Mouse (Mus musculus) hematopoietic stem cell, adult 5-6 weeks (primary cell): ENCODE measurements around the gene Elp4. TPM values are rescaled to one million over a fixed set of nuclear protein-coding genes. Genes with fewer than 3 reads are reported as not detected.

ENCODE experiments used
- ATAC-seq, 2 experiments: fragments of 125-278 bp in 1 of 2; replicated peaks in 1 of 2; 2 replicates each; pipeline ENCODE4 v1.8.0; 2016 to 2017; ENCODE audit warnings: inconsistent platforms in 2 of 2, mild to moderate bottlenecking in 2 of 2, moderate number of reproducible peaks in 2 of 2, low read depth in 1 of 2, moderate TSS enrichment in 1 of 2; ENCODE audit not compliant: low FRiP score in 2 of 2, poor library complexity in 2 of 2, severe bottlenecking in 2 of 2, insufficient read depth in 1 of 2, low TSS enrichment in 1 of 2
- total RNA-seq: library from RNA; stranded (forward); fragments of 172-1452, 232-1000 nt; gene quantifications from 2 replicates; pipeline ENCODE4 v1.2.3, GENCODE M21; 2017

Elp4 gene
- total RNA-seq, 1 experiment from 2014 or later: 17.5 TPM

DNA sequence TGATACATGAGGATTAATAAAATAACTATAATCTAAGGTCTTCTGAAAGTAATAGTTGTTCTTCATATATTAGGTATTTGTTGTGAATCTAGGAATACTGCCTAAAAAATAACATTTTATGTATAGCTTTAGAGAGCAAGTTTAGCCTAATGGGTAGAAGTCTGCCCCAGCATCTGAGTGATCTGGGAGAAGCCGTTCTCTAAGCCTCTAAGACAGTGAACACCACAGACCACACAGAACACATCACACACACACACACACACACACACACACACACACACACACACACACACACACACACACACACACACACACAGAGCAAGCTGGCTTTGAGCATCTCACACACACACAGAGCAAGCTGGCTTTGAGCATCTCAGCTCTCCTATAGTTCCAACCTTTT lies 123.6 kb downstream of the Elp4 start:
- no peak for ATAC-seq

DNA sequence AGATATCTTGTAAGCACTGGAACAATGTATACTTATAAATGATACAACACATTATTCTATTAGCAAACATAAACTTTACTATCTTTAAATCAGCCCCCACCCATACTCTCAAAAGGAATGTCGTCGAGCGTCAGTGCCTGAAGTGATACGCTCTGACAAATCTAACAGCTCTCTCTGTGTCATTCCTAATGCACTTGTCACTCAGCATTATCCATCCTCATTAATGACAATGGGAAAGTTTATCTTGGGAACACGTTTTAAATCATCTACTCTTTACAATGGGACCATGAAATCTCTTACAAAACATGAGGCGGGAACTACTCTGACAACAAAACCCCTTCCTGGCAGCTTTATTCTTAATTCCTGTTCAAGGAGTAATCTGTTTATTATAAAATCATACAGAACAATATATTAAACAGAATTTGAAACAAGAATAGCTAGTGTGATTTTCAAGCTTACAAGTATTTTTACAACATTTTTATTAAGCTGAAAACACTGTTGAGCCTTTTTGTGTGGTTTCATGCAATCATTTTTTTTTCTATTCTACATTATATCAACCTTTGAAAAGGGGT lies 125.0 kb downstream of the Elp4 start:
- no peak for ATAC-seq

DNA sequence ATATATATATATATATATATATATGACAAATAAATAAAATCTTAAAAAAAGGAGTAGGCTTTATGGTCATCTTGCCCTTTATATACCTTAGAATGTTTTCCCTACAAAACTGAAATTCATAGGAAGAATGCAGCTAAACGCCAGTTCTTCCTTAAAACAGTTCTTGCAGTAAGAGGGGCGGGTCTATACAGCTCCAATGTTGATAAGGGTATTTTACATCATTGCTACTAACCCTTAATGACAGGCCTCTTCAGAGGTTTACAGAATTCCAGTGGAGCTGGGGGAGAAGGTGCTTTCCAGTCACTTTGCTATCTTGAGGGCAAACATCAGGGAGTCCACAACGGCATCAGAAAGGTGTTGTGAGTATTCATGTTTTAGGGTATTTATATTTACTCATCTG lies 133.1 kb downstream of the Elp4 start:
- no peak for ATAC-seq

- peak; percentile 27 to 42; a peak in 2 of 4 replicates for ATAC-seq
Measured at GRCm38 (mm10) chr2:105769747-105770328, 134.5 kb downstream of the Elp4 start.

DNA sequence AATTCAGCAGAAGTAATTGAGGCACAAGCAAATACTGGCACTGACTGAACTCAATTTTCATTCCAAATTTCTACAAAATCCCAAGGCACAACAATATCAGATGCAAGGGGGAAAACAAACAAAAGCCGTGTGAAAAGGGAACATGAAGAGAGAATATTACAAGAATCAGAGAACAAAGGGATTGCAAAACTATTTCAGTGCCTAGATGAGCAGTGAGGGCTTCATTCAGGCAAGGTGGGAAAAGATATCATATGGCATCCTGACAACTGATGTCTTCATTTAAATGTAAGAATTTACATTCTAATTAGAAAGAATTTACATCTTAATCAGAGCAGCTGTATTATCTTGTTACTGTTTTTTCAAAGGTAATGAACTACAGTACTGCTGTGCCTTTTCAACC lies 150.9 kb downstream of the Elp4 start:
- no peak for ATAC-seq

- ATAC-seq: no peak
Measured at GRCm38 (mm10) chr2:105749111-105749510, 155.3 kb downstream of the Elp4 start.

GRCm38 (mm10) chr2:105746896-105747295 lies 157.5 kb downstream of the Elp4 start:
- no peak for ATAC-seq

DNA sequence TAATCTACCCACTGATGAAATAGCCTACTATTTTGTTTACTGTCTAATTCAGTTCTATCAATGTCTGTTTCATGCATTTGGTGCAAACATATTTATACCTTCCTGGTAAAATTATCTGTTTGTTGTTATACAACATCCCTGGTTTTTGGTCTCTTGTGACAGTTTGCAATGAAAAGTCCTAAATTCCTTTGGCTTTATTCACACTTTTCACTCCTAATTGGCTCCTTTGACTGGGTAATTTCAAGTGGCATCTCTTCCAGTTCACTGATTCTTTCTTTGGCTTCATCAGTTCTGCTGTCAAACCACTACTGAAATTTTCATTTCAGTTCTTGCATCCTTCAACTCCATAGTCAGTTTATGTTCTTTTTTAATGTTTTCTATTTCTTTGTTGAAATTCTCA lies 168.2 kb downstream of the Elp4 start:
- ATAC-seq: no peak

DNA sequence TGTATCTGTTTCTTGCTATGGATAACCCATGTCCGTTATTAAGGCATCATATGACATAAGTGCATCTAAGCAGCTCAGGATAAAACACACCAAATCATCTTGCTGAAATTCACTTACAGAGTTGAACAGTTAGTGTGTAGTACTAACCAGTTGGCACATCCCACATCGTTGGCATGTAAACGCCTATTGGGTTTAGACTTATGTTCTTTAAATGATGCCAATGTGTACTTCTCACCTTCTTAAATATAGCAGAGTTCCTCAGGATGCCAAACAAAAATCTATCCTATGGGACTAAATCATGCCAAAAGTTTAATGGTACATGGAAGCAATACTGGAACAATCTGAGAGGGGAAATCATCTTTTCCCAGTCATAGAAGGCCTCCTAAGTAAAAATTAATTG lies 173.7 kb downstream of the Elp4 start:
- no peak for ATAC-seq

GRCm38 (mm10) chr2:105726657-105727056 lies 177.7 kb downstream of the Elp4 start:
- no peak for ATAC-seq

DNA sequence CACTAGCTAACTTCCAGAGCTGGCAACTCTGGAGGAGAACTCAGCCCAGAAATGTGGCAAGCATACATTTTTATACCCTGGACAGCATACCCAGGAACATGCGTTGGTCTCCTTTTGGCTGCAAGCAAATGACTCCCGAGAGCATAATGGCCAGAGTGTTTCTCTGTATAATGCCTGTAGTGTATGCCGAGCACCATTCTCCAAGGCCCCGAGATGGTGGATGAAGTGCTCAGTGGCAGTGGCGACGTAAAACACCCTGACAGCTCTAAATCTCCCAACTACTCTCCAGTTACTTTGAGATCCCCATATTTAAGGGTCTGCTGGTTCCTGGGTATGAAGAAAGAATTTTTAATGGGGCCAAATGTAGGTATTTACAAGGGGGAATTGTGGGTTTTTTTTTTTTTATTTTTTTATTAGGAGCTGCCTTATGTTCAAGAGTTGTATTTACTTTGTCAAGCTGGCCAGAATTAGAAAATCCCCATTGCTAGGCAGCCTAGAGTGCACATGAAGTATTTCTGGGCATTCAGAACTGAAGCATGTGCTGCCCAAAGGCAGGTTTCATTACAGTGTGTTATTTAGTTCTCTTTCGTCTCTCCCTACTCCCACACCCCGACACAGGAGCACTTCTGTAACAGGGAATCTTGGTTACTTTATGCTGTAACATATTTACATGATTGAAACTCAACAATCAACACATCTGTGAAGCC lies 188.8 kb downstream of the Elp4 start:
- ATAC-seq: no peak

GRCm38 (mm10) chr2:105710511-105710910 lies 193.9 kb downstream of the Elp4 start:
- no peak for ATAC-seq

- no peak for ATAC-seq
Measured at GRCm38 (mm10) chr2:105709126-105709525, 195.2 kb downstream of the Elp4 start.

DNA sequence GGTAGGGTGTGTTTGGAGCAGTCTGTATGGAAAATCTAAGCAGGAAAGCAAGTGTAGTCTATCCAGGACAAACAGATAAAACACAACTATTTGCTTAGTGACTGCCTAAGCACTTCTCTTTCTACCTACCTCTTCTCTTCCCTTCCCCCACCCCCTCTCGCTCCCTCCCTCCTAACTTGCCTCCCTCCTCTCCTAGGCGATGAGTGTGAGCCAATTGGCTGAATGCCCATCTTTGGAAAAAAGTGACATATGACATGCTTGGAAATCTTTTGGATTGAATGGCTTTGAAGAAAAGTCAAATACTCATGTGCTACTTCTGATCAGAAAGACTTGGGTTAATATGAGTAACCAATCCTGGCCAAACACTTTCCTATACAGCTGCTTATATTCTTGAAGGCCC lies 199.0 kb downstream of the Elp4 start:
- no peak for ATAC-seq

DNA sequence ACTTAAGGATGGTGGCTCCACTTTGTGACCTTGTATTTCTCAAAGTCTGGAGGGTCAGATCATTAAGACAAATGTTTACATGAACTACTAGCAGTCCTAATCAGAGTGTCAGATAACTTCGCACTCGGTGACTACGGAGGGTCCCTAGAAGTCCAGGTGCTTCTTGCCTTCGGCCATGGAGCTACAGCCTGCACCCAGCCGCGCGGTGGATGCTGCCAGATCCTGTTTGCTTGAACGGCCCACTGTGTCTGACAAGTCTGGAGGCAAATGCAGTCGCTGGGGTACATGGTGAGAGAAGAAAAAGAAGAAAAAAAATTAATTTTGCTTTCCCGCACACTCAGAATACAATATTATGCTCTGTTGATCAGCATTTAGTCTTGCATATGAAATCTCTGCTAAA lies 201.8 kb downstream of the Elp4 start:
- ATAC-seq: no peak

GRCm38 (mm10) chr2:105701781-105702180 lies 202.6 kb downstream of the Elp4 start:
- ATAC-seq: no peak

DNA sequence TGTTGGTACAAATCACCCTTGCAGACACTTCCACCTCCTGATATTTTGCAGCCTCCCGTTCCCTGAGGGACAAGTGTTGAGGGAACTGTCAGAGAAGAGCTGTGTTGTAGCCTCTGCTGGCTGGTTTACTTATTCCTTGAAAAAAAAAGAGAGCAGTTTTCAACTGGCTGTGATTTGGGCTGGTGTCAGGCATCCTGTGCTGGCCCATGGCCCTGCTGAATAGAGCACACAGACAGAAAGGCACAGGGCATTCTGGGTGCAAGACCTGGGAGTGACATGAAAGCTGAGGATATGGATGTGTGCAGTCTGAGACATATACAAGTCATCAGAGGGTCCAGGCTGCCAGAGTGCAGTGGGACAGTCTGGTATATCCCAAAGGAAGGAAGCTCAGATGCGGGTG lies 205.7 kb downstream of the Elp4 start:
- no peak for ATAC-seq

DNA sequence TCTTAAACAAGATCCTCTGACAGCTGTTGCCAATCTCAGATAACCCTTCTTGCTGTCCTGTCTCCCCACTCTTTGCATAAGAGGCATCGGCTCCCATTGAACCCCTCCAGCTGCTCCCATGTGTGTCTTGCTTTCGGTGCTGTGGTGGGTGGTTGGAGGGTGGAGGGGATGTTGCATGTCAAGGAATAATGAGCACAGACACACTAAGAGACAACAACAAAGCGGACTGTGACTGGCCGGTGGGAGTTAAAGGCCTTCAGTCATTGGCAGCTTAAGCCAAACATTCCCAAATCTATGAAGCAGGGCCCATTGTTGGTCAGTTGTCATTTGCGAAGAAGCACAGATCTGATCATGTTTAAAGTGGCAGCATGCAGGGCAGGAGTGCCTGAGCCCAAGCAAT lies 206.6 kb downstream of the Elp4 start:
- no peak for ATAC-seq

- no peak for ATAC-seq
Measured at GRCm38 (mm10) chr2:105691296-105691695, 213.1 kb downstream of the Elp4 start.
